Mouse (Mus musculus): ENCODE measurements around the gene Gbp2b. TPM values are rescaled to one million over a fixed set of nuclear protein-coding genes. Genes with fewer than 3 reads are reported as not detected.
"Not testable (repeated sequence)": the region's sequence is repeated elsewhere in the genome, so short reads cannot be mapped to it uniquely, and the experiment has no call there.

The Gbp2b gene
- not detected in 2 replicates for polyA plus RNA-seq (2015; fragmentation: Nextera tagmentation; extraction: Ambion mirVana)

- 81% methylated on average over 1 of the region's 1 CpGs for WGBS
- Histone ChIP-seq H3K9me3 (no peaks in the 10 kb centered on the region), H3K27ac (replicated peaks) (no peak within 1 kb of the TSS), H3K4me3 (no peak within 1 kb of the TSS), H3K9ac (no peak within 1 kb of the TSS), H3K4me1 (replicated peaks) (no peaks in the 10 kb centered on the region), H3K27me3 (no peaks in the 10 kb centered on the region), H3K4me2 (no peak within 1 kb of the TSS), H3K36me3 (no peaks in the 10 kb centered on the region)
- no peak for ATAC-seq (ENCODE audit: low FRiP score, low read depth)
These were observed at the start of gene Gbp2b for GRCm38 (mm10) chr3:142594547-142594946. Gbp2b (plus strand) TSS chr3:142594847.

- Histone ChIP-seq H3K4me2 (no peak overlapping the region), H3K9me3 (no peaks in the 10 kb centered on the region), H3K27me3 (no peaks in the 10 kb centered on the region), H3K9ac (no peak overlapping the region), H3K27ac (replicated peaks) (no peak overlapping the region), H3K36me3 (no peaks in the 10 kb centered on the region), H3K4me3 (no peak overlapping the region), H3K4me1 (replicated peaks) (no peaks in the 10 kb centered on the region)
- ATAC-seq (ENCODE audit: low FRiP score, low read depth), result no peak
- WGBS, result 66% methylated on average over 3 of the region's 3 CpGs
These were observed 48.0 kb upstream of the Gbp2b start for GRCm38 (mm10) chr3:142546690-142547089.

- no peak overlapping the region for H3K4me2 ChIP-seq
- no peak overlapping the region for H3K4me3 ChIP-seq
- H3K9ac ChIP-seq, result no peak overlapping the region
- no peaks in the 10 kb centered on the region for H3K9me3 ChIP-seq
- no peaks in the 10 kb centered on the region for H3K4me1 ChIP-seq (replicated peaks)
- ATAC-seq (ENCODE audit: low FRiP score, low read depth), result no peak
- WGBS, result 94% methylated on average over 3 of the region's 3 CpGs
- no peaks in the 10 kb centered on the region for H3K27me3 ChIP-seq
- no peaks in the 10 kb centered on the region for H3K36me3 ChIP-seq
- H3K27ac ChIP-seq (replicated peaks), result no peak overlapping the region
These were observed 44.5 kb upstream of the Gbp2b start for GRCm38 (mm10) chr3:142550052-142550676.

GRCm38 (mm10) chr3:142554601-142555000, 40.0 kb upstream of the Gbp2b start:
- WGBS, result 89% methylated on average over 1 of the region's 1 CpGs

GRCm38 (mm10) chr3:142555623-142556022, 39.0 kb upstream of the Gbp2b start:
- ATAC-seq (ENCODE audit: low FRiP score, low read depth), result no peak
- WGBS, result 87% methylated on average over 11 of the region's 11 CpGs

More at GRCm38 (mm10) chr3:142554601-142555000, 40.0 kb upstream of the Gbp2b start:
- ATAC-seq (ENCODE audit: low FRiP score, low read depth), result no peak
- Histone ChIP-seq H3K9me3 (no peaks in the 10 kb centered on the region), H3K9ac (no peak overlapping the region), H3K4me2 (no peak overlapping the region), H3K4me3 (no peak overlapping the region), H3K4me1 (replicated peaks) (no peaks in the 10 kb centered on the region), H3K27ac (replicated peaks) (no peak overlapping the region), H3K36me3 (no peaks in the 10 kb centered on the region), H3K27me3 (no peaks in the 10 kb centered on the region)

GRCm38 (mm10) chr3:142559632-142560228, 34.9 kb upstream of the Gbp2b start, which contains the start of gene Gbp3:
Gbp3 (plus strand) TSS chr3:142560026.
- Histone ChIP-seq H3K36me3 (no peaks in the 10 kb centered on the region), H3K9ac (no peak within 1 kb of the TSS), H3K4me1 (replicated peaks) (no peaks in the 10 kb centered on the region), H3K27ac (replicated peaks) (no peak within 1 kb of the TSS), H3K4me2 (peak within 1 kb of the TSS; percentile 25), H3K9me3 (no peaks in the 10 kb centered on the region), H3K27me3 (no peaks in the 10 kb centered on the region), H3K4me3 (0 out of 2 replicates have a peak within 1 kb of the TSS, but pooled peaks have one; percentile 19)
- ATAC-seq (ENCODE audit: low FRiP score, low read depth), result no peak
- 49% methylated on average over 3 of the region's 3 CpGs for WGBS

More at GRCm38 (mm10) chr3:142555623-142556022, 39.0 kb upstream of the Gbp2b start:
- Histone ChIP-seq H3K4me2 (no peak overlapping the region), H3K9me3 (no peaks in the 10 kb centered on the region), H3K4me1 (replicated peaks) (no peaks in the 10 kb centered on the region), H3K4me3 (no peak overlapping the region), H3K9ac (no peak overlapping the region), H3K36me3 (no peaks in the 10 kb centered on the region), H3K27me3 (no peaks in the 10 kb centered on the region), H3K27ac (replicated peaks) (no peak overlapping the region)

GRCm38 (mm10) chr3:142560296-142560948, 34.2 kb upstream of the Gbp2b start:
- no peak overlapping the region for H3K27ac ChIP-seq (replicated peaks)
- ATAC-seq (ENCODE audit: low FRiP score, low read depth), result peak; percentile 69
- 23% methylated on average over 12 of the region's 12 CpGs for WGBS
- no peaks in the 10 kb centered on the region for H3K4me1 ChIP-seq (replicated peaks)
- no peaks in the 10 kb centered on the region for H3K9me3 ChIP-seq
- 0 out of 2 replicates have a peak overlapping the region, but pooled peaks have one; percentile 19 for H3K4me3 ChIP-seq
- no peaks in the 10 kb centered on the region for H3K27me3 ChIP-seq
- H3K4me2 ChIP-seq, result peak overlapping the region; percentile 25
- no peak overlapping the region for H3K9ac ChIP-seq
- no peaks in the 10 kb centered on the region for H3K36me3 ChIP-seq

- Histone ChIP-seq H3K4me3 (no peak overlapping the region), H3K4me1 (replicated peaks) (no peaks in the 10 kb centered on the region), H3K27me3 (no peaks in the 10 kb centered on the region), H3K9me3 (no peaks in the 10 kb centered on the region), H3K4me2 (no peak overlapping the region), H3K36me3 (no peaks in the 10 kb centered on the region), H3K9ac (no peak overlapping the region), H3K27ac (replicated peaks) (no peak overlapping the region)
- no peak for ATAC-seq (ENCODE audit: low FRiP score, low read depth)
- WGBS, result 91% methylated on average over 14 of the region's 14 CpGs
These were observed 33.5 kb upstream of the Gbp2b start for GRCm38 (mm10) chr3:142561045-142561646.

- Histone ChIP-seq H3K4me1 (replicated peaks) (no peaks in the 10 kb centered on the region), H3K9me3 (no peaks in the 10 kb centered on the region), H3K4me3 (no peak overlapping the region), H3K27ac (replicated peaks) (no peak overlapping the region), H3K27me3 (no peaks in the 10 kb centered on the region), H3K9ac (no peak overlapping the region), H3K4me2 (no peak overlapping the region), H3K36me3 (no peaks in the 10 kb centered on the region)
- 90% methylated on average over 7 of the region's 7 CpGs for WGBS
- ATAC-seq (ENCODE audit: low FRiP score, low read depth), result no peak
These were observed 33.0 kb upstream of the Gbp2b start for GRCm38 (mm10) chr3:142561666-142562065.

GRCm38 (mm10) chr3:142567490-142567889, 27.2 kb upstream of the Gbp2b start:
- H3K4me2 ChIP-seq; H3K4me3 ChIP-seq; H3K4me1 ChIP-seq (replicated peaks); H3K27ac ChIP-seq (replicated peaks); H3K27me3 ChIP-seq; H3K9ac ChIP-seq; H3K9me3 ChIP-seq; ATAC-seq (ENCODE audit: low FRiP score, low read depth); H3K36me3 ChIP-seq: not testable (repeated sequence)
- 68% methylated on average over 5 of the region's 5 CpGs for WGBS

GRCm38 (mm10) chr3:142570738-142571137, 23.9 kb upstream of the Gbp2b start:
- Histone ChIP-seq H3K4me2 (no peak overlapping the region), H3K27ac (replicated peaks) (no peak overlapping the region), H3K9me3 (no peaks in the 10 kb centered on the region), H3K4me3 (no peak overlapping the region), H3K27me3 (no peaks in the 10 kb centered on the region), H3K4me1 (replicated peaks) (no peaks in the 10 kb centered on the region), H3K36me3 (no peaks in the 10 kb centered on the region), H3K9ac (no peak overlapping the region)
- ATAC-seq (ENCODE audit: low FRiP score, low read depth), result no peak
- 85% methylated on average over 4 of the region's 4 CpGs for WGBS

GRCm38 (mm10) chr3:142577108-142577507, 17.5 kb upstream of the Gbp2b start:
- ATAC-seq (ENCODE audit: low FRiP score, low read depth), result no peak
- no peaks in the 10 kb centered on the region for H3K4me1 ChIP-seq (replicated peaks)
- no peak overlapping the region for H3K9ac ChIP-seq
- 83% methylated on average over 3 of the region's 3 CpGs for WGBS
- no peaks in the 10 kb centered on the region for H3K27me3 ChIP-seq
- H3K9me3 ChIP-seq, result no peaks in the 10 kb centered on the region
- no peak overlapping the region for H3K4me3 ChIP-seq
- no peaks in the 10 kb centered on the region for H3K36me3 ChIP-seq
- H3K27ac ChIP-seq (replicated peaks), result no peak overlapping the region
- H3K4me2 ChIP-seq, result no peak overlapping the region
